Mouse (Mus musculus) T-cell, adult 2 months (primary cell): ENCODE results near the gene Nell1.

Source experiments
- DNase-seq: peaks from one replicate; pipeline ENCODE4 v3.0.0; 2022; ENCODE audit warnings: low spot score

Nell1 gene

DNA sequence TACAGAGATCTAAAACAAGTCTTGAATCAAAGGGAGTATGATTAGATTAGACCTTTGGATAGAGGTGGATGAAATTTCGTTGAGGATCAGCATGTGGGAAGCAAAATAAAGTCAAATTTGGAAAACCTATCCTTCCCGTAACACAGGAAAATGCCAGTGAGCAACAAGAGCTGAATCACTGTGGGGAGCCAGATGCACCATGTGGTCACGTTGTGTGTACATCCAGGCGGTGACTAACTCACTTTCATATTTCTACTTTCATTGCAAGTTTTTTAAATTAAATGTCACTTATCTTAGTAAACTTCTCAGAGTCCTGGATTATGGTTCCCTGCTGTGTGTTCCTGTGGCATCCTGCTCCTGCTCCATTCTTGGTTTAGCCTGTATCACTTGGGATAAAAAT, 576.8 kb downstream of the Nell1 start:
- no peak for DNase-seq

DNA sequence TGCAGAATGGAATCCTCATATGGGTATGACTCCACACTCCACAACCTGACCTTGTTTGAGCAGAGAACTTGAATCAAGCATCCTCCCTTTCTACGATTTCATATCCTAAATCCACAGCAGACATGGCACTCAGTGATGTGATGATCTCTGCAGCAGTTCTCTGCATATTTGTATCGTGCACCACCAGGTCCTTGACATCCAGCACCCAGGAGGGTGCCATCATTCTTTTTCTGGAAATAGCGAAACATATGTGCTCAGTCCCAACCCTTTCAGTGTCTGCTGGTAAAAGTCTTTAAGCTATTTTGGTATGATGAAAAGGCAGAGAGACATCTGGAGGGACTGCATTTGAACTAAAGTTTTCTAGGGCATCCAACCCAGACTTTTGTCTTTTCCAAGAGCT, 588.0 kb downstream of the Nell1 start:
- DNase-seq, result no peak

GRCm38 (mm10) chr7:50573841-50574240, 599.2 kb downstream of the Nell1 start:
- no peak for DNase-seq

GRCm38 (mm10) chr7:50588642-50589424, 614.2 kb downstream of the Nell1 start:
- no peak for DNase-seq

GRCm38 (mm10) chr7:50598890-50599289, 624.2 kb downstream of the Nell1 start, which contains the start of gene 4933405O20Rik:
Gene 4933405O20Rik, plus strand, starts transcription at chr7:50599190.
- no peak for DNase-seq

- no peak for DNase-seq
Observed at GRCm38 (mm10) chr7:50614101-50614500, 639.4 kb downstream of the Nell1 start.

DNA sequence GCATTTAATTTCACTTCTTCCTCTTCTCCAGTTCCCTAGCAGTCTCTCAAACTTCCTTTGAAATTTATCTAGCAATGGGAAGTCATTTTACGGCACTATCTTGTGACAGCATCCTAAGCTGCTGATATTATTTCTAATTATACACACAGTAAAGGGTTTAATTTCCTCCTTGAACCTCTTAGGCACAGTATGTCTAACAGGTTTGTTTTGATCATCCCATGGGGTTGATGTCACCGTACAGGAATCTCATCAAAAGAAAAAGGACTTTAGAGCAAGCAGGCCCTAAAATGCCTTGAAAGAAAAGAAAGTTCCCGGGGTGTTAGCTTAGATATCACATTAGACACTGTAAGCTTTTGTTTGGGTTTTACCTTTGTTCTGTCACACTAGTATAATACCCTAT, 654.5 kb downstream of the Nell1 start:
- no peak for DNase-seq

DNA sequence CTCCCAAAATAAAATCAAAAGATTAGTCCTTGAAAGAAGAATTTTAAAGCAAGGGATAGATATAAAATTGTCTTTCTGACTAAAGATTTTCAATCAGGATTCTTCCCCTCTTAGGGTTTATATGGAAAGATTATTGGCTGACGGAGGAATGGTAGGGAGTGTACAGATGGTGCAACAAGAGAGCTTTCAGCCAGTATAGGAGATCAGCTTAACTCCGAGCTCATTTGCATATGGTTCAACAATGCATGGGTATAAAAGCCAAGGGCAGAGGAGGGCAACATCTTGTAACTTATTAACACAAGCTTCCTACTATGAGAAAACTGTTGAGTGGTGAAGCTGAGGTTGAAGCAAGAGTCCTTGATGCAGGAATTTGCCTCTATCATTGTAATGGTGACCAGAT, 658.5 kb downstream of the Nell1 start:
- DNase-seq, result no peak

DNA sequence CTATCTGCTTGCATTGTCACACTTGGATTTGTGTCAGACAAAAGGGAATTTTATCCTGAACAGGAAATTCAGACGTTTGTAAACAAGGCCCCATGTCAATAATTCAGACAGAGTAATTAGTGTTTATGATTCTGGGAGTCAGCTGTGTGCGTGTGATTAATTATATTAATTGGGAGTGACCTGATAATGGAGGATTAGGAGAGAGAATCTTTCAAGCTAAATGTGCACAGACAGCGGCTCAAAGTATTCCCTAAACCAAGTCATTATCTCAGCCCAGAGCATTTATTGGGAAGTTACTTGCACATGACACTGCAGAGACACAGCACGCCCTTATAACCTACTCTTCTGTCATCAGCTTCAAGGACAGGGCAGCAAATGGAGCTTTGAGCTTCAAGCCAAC, 697.6 kb downstream of the Nell1 start:
- DNase-seq, result no peak

GRCm38 (mm10) chr7:50675444-50675843, 700.8 kb downstream of the Nell1 start:
- no peak for DNase-seq

DNA sequence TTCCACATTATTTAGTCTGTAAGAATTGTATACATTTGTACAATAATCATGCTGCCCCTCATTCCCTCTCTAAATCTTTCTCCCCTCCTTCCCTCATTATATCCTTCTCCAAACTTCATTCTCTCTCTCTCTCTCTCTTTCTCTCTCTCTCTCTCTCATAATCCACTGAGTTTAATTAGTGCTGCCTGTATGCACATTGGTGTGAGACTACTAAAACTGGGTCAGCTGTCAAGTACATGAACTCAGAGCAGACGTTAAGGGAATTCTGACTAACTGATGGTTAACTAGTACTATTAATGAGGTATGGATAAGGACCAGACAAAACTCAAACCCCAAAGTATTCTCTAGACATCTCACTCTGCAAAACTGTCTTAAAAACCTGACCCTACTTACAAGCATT, 702.8 kb downstream of the Nell1 start:
- no peak for DNase-seq

DNA sequence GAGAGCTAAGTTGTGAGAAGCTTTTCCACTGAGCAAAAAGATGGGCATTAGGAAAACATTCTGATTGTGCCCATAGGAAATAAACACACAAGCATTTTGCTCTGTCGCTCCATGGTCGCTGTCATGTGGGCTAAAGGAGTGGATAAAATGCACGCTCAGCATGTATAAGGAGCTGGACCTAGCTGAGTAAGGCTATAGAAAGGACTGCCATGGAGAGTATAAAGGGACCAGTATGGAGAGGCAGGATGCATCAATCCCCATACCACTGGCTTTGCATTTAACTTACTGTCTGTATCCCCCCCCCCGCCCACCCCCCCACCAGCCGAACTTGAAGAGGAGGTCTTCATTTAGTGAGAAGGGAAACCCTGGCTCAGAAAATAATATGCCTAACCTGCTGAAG, 711.7 kb downstream of the Nell1 start:
- no peak for DNase-seq

DNA sequence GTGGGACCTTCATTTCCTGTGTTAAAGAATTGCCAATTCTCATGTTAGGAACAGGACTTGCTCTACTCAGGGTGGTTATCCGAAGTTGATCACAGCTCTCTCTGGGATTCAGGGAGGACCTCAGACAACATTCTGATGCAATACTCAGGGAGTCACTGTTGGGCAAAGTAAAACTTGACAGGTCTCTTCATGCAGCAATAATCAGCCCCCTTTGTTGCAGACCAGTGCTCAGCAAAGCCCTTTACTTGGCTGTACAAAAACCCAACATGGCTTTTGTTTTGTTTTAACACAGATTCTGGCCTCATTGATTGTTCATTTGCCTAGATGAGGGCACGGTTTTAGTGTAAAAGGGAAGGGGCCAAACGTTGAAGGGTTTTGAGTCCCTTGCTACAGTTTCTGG, 750.5 kb downstream of the Nell1 start:
- no peak for DNase-seq

DNA sequence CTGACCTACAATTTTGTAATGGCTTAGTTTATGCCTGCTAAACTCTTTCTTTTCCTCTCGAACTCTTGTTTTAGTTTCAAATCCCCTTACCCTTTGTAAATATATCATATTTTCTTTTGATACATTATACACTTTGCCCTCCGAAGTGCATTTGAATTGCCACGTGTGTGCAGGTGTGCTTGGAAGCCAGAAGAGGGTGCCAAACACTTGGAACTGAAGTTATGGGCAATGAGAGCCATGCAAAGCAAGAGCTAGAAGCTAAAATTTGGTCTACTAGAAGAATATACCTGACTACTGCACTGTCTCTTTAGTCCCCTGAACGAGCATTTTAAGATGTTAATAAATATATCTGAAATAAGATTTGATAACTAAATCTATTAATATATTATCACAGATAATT, 756.3 kb downstream of the Nell1 start:
- no peak for DNase-seq

DNA sequence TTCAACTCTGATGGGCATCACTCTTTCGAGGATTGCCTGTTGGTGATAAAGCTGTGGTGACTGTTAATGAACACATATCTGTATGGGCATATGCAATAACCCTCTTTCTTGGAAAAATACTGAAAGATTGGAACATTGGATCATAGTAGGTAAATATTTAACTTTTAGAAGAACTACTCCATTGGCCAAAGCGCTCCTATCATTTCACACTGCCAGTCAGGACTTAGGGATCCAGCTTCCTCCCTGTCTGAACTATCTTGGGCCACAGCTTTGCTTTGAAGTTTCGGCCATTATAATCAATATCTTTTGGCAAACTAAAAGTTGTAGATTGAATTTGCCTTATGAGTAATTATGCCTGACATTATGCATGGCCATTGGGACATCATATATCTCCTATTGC, 780.9 kb downstream of the Nell1 start:
- no peak for DNase-seq

- DNase-seq, result no peak
Observed at GRCm38 (mm10) chr7:50756409-50756808, 781.7 kb downstream of the Nell1 start.

DNA sequence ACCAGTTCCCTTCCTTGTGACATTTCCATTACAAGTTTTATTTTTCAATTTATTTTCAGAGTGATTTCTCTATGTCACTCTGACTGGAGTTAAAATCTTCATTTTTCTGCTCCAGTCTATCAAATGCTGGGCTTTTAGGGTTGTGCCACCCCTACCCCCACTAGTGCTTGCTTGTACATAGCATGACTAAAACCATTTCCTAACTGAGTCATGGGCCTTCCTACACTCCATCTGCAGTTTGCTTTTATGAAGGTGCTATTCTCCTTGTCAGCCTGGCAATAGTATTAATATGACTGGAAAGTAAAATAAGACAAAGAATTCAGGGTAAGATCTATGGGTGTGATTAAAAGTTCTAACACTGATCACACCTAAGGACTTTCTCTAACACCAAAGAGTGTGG, 798.9 kb downstream of the Nell1 start:
- DNase-seq, result no peak

DNA sequence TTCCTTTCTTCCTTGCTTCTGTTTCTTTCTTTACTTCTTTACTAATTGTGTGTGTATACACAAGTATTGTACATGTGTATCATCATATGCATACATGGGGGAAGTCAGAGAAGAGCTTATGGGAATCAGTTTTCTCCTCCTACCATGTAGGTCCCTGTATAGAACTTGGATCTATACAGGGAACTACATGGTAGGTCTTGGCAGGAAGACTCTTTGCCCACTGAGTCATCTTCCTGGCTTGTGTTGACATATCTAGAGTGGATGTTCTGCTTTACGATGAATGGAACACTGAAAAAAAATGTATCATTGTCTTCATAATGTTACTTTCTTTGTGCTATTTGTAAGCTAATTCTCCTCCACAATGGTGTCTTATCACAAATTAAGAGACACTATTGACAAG, 806.4 kb downstream of the Nell1 start:
- no peak for DNase-seq

DNA sequence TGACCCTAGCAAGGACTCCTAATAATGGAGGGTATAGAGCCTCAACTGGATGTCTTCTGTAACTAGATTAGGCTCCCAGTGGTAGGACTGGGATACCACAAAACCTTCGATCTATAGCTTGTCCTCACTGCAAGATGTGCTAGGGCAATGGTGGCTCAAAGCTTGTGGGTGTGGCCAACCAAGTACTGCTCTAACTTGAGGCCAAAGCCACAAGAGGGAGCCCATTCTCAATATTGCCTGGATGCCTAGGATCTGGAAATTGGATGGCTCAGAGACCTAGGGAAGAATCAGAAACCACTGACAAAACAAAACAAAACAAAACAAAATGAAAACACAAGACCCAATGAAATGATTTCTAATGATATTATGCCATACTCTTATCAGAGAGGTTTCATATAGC, 809.0 kb downstream of the Nell1 start:
- no peak for DNase-seq

GRCm38 (mm10) chr7:50826180-50826579, 851.5 kb downstream of the Nell1 start:
- no peak for DNase-seq

DNA sequence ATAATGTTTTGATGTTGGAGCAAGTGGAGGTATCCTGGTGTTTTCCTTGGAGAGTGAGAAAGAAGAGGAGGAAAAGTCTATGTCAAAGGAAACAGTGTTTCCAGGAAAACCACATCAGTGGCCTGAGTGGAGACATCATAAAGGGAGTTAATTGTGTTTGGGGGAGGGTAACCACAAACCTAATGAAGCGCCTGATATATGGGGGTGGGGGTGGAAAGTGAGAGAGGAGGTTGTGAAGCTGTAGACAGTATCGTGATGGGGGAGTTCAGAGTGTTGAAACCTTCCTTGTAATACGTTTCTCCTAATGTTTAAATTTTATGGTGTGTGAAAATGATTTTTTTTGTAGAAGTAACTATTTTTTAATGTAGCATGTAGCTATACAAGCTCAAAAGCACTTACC, 858.1 kb downstream of the Nell1 start:
- DNase-seq, result no peak

DNA sequence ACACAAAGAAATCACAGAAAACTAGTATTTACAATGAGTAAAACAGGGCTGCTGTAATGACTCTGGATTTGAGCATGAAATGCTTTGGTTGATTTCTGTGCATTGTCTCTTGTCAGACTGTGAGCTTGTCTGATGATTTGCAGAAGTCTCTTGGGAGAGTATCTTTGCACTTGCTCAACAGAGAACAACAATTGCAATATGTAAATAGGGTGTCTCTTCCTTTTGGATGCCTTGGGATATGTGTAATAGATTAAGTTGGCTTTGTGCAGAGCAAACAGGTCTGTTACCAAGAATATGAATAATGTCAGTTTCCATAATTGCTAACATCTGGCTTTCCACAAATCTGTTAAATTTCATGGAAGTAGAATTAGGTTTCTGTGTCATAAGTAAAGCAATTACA, 868.0 kb downstream of the Nell1 start:
- no peak for DNase-seq

GRCm38 (mm10) chr7:50847921-50848320, 873.3 kb downstream of the Nell1 start:
- no peak for DNase-seq

DNA sequence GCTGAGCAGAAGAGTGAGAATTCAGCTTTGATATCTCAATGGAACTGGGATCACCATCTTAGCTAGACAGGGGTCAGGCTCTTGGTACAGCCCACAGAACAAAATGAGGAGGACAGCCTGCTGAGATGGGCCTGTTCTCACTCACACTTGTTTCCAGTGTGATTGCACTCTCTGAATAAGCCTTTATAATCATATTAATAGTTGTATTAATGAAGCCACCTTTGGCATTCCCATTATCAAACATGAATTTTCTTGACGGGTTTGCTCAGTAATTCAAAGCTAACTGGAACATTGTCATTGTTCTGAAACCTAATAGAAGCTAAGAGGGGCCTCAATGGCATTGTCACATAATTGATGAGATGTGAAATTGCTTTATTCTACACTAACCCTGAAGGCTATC, 875.6 kb downstream of the Nell1 start:
- DNase-seq, result no peak
